Mouse (Mus musculus) C2C12 (cell line): Measurements from ENCODE around the gene Plekhg3. TPM values are rescaled to one million over a fixed set of nuclear protein-coding genes. Genes with fewer than 3 reads are reported as not detected.

Source experiments
- H3K27me3 ChIP-seq: one replicate; pipeline ENCODE4 v1.6.1; 2011; ENCODE audit not compliant: control insufficient read depth, insufficient read depth, insufficient read length
- H3K36me3 ChIP-seq: one replicate; pipeline ENCODE4 v1.6.1; 2011; ENCODE audit not compliant: control insufficient read depth, insufficient read depth
- H3K4me3 ChIP-seq: one replicate; pipeline ENCODE4 v1.5.1; 2011; ENCODE audit warnings: mild to moderate bottlenecking, control low read depth; ENCODE audit not compliant: poor library complexity, insufficient read depth, severe bottlenecking
- H3K79me2 ChIP-seq: one replicate; pipeline ENCODE4 v1.6.1; 2011; ENCODE audit not compliant: control insufficient read depth, insufficient read depth
- H3K79me3 ChIP-seq: one replicate; pipeline ENCODE4 v1.6.1; 2011; ENCODE audit warnings: low read depth, control low read depth
- H3ac ChIP-seq: one replicate; pipeline ENCODE3; 2011; ENCODE audit warnings: low read depth; ENCODE audit not compliant: control insufficient read depth, insufficient read length
- CEBPB ChIP-seq: IDR thresholded peaks from one replicate; pipeline ENCODE4 v1.6.1; 2011; ENCODE audit warnings: low read depth, mild to moderate bottlenecking, control low read depth, moderate library complexity
- CTCF ChIP-seq: IDR thresholded peaks from one replicate; pipeline ENCODE4 v1.5.1; 2011; ENCODE audit not compliant: control insufficient read depth, insufficient read depth, insufficient read length
- FOSL1 ChIP-seq: IDR thresholded peaks from one replicate; pipeline ENCODE4 v1.8.0; 2011; ENCODE audit warnings: mild to moderate bottlenecking, low read length; ENCODE audit not compliant: poor library complexity, insufficient read depth, severe bottlenecking
- MAX ChIP-seq: IDR thresholded peaks from one replicate; pipeline ENCODE4 v1.6.1; 2011; ENCODE audit warnings: mild to moderate bottlenecking, control low read depth
- MYOD1 ChIP-seq: IDR thresholded peaks from one replicate; pipeline ENCODE4 v1.6.1; 2011; ENCODE audit warnings: low read depth; ENCODE audit not compliant: control insufficient read depth, insufficient read length
- MYOG ChIP-seq: IDR thresholded peaks from one replicate; pipeline ENCODE4 v1.6.1; 2011; ENCODE audit not compliant: control insufficient read depth, insufficient read length; ENCODE audit errors: extremely low read depth
- USF1 ChIP-seq: IDR thresholded peaks from one replicate; pipeline ENCODE4 v1.6.1; 2011; ENCODE audit warnings: low read depth, mild to moderate bottlenecking, control low read depth, moderate library complexity
- polyA plus RNA-seq: library from polyadenylated mRNA; unstranded; fragments of >200 nt; fragmentation: generic; extraction: Trizol; gene quantifications from one replicate; pipeline ENCODE4 v1.2.1, GENCODE M21; 2012; ENCODE audit warnings: missing spikeins

Gene Plekhg3
- polyA plus RNA-seq, 1 experiment, result 9.3 TPM

GRCm38 (mm10) chr12:76549203-76549602, 18.5 kb downstream of the Plekhg3 start:
- TF ChIP-seq CTCF (no peak), MYOD1 (no peak), MAX (no peak), MYOG (no peak), CEBPB (no peak), USF1 (no peak), FOSL1 (no peak)
- H3K79me2 ChIP-seq, result peaks cover 92% of the 10 kb centered on the region
- H3K27me3 ChIP-seq, result no peaks in the 10 kb centered on the region
- peaks cover 63% of the 10 kb centered on the region for H3K79me3 ChIP-seq
- H3K4me3 ChIP-seq, result no peak overlapping the region
- H3K36me3 ChIP-seq, result peaks cover 6% of the 10 kb centered on the region
- H3ac ChIP-seq, result no peak overlapping the region

GRCm38 (mm10) chr12:76552321-76552720, 21.6 kb downstream of the Plekhg3 start:
- Histone ChIP-seq H3K79me2 (peaks cover 92% of the 10 kb centered on the region), H3K36me3 (no peaks in the 10 kb centered on the region), H3ac (no peak overlapping the region), H3K27me3 (no peaks in the 10 kb centered on the region), H3K4me3 (no peak overlapping the region), H3K79me3 (peaks cover 57% of the 10 kb centered on the region)
- TF ChIP-seq MYOG (no peak), CEBPB (no peak), CTCF (no peak)

- Histone ChIP-seq H3K79me2 (peaks cover 92% of the 10 kb centered on the region), H3K27me3 (no peaks in the 10 kb centered on the region), H3K36me3 (no peaks in the 10 kb centered on the region), H3K79me3 (peaks cover 59% of the 10 kb centered on the region), H3K4me3 (no peak overlapping the region), H3ac (no peak overlapping the region)
- TF ChIP-seq CTCF (no peak), FOSL1 (no peak), CEBPB (no peak), MYOG (no peak), MAX (no peak), USF1 (no peak), MYOD1 (no peak)
Observed at GRCm38 (mm10) chr12:76552958-76553357, 22.3 kb downstream of the Plekhg3 start.

GRCm38 (mm10) chr12:76553917-76554316, 23.2 kb downstream of the Plekhg3 start:
- TF ChIP-seq FOSL1, result no peak
- no peak for TF ChIP-seq MYOD1
- no peak for TF ChIP-seq USF1
- TF ChIP-seq MAX, result no peak
- TF ChIP-seq CEBPB, result no peak
- no peak for TF ChIP-seq CTCF
- no peak for TF ChIP-seq MYOG
- H3K36me3 ChIP-seq, result no peaks in the 10 kb centered on the region
- no peak overlapping the region for H3ac ChIP-seq
- peaks cover 53% of the 10 kb centered on the region for H3K79me3 ChIP-seq
- H3K27me3 ChIP-seq, result no peaks in the 10 kb centered on the region
- peaks cover 92% of the 10 kb centered on the region for H3K79me2 ChIP-seq
- no peak overlapping the region for H3K4me3 ChIP-seq

- peaks cover 92% of the 10 kb centered on the region for H3K79me2 ChIP-seq
- no peak overlapping the region for H3ac ChIP-seq
- TF ChIP-seq FOSL1 (no peak), MYOG (no peak), CEBPB (no peak), USF1 (no peak), MYOD1 (peak; percentile 28), MAX (no peak), CTCF (no peak)
- no peaks in the 10 kb centered on the region for H3K27me3 ChIP-seq
- H3K36me3 ChIP-seq, result peaks cover under 1% of the 10 kb centered on the region
- H3K79me3 ChIP-seq, result peaks cover 48% of the 10 kb centered on the region
- H3K4me3 ChIP-seq, result no peak overlapping the region
Observed at GRCm38 (mm10) chr12:76554392-76554791, 23.7 kb downstream of the Plekhg3 start.

GRCm38 (mm10) chr12:76554871-76555386, 24.2 kb downstream of the Plekhg3 start:
- Histone ChIP-seq H3K79me2 (peaks cover 91% of the 10 kb centered on the region), H3ac (no peak overlapping the region), H3K36me3 (peaks cover 5% of the 10 kb centered on the region), H3K4me3 (no peak overlapping the region), H3K27me3 (no peaks in the 10 kb centered on the region), H3K79me3 (peaks cover 44% of the 10 kb centered on the region)
- TF ChIP-seq CTCF (no peak), FOSL1 (no peak), USF1 (no peak), MYOG (no peak), CEBPB (no peak), MYOD1 (no peak), MAX (no peak)
